25 mouse cellular contexts compared by ENCODE assay signal in genomic region chr14:47218766-47219606, GRCm38 (mm10). TPM values are rescaled to one million over a fixed set of nuclear protein-coding genes. Genes with fewer than 3 reads are reported as not detected.
DNase-seq lines count a peak whose midpoint lies in the region; TF ChIP-seq lines count a peak whose summit lies in the region.
"Had no signal": no experiment of that assay in that cellular context is flagged by ENCODE, and none has a peak within 500 bp of the region (broad histone marks: within the 10 kb centered on the region; RNA-seq: fewer than 3 reads in every experiment).

No protein-coding gene starts in this region.

- no peaks in the 10 kb centered on the region for H3K36me3 ChIP-seq in C2C12 (ENCODE audit: control insufficient read depth, insufficient read depth)
- H3K36me3 ChIP-seq: embryonic facial prominence, embryonic 13.5 days; hindbrain, embryonic 13.5 days; limb, embryonic 13.5 days; midbrain, embryonic 12.5 days had no signal

- no peak overlapping the region for H3ac ChIP-seq in C2C12 (ENCODE audit: control insufficient read depth, insufficient read length, low read depth)

- TF ChIP-seq CTCF in C2C12 (IDR thresholded peaks at IDR 0.05; ENCODE audit: control insufficient read depth, insufficient read depth, insufficient read length), result no peak

- H3K79me2 ChIP-seq in C2C12 (ENCODE audit: control insufficient read depth, insufficient read depth), result no peaks in the 10 kb centered on the region

- H3K27me3 ChIP-seq in C2C12 (ENCODE audit: control insufficient read depth, insufficient read depth, insufficient read length), result no peaks in the 10 kb centered on the region
- H3K27me3 ChIP-seq: embryonic facial prominence, embryonic 13.5 days; hindbrain, embryonic 13.5 days; limb, embryonic 13.5 days; midbrain, embryonic 12.5 days had no signal

- no peaks in the 10 kb centered on the region for H3K79me3 ChIP-seq in C2C12 (ENCODE audit: low read depth)

- peak; percentile 62 for DNase-seq in heart, adult 11 months
- DNase-seq in heart, adult 8-10 months (ENCODE audit: low spot score), result no peak
- peak; percentile 74 for DNase-seq in adrenal gland, adult 2 months
- DNase-seq in adrenal gland, postnatal 36 days, result peak; percentile 25 to 41
- DNase-seq in embryo, embryonic 10 days (ENCODE audit: low spot score), result no peak
- no peak for DNase-seq in ovary, adult 18-20 months (ENCODE audit: low spot score)
- DNase-seq in layer of hippocampus, postnatal 36 days, result no peak
- DNase-seq: cerebellum, adult 9-10 months; forebrain, postnatal 0 days; heart, postnatal 4 days; kidney, adult 9 months; kidney, postnatal 10 days; layer of hippocampus, adult 9-11 months; liver, postnatal 0 days; lung, postnatal 4 days; retina, postnatal 1 day; spleen, adult 18-20 months; thymus, postnatal 14 days had no signal

- H3K4me3 ChIP-seq in C2C12 (ENCODE audit: insufficient read depth, poor library complexity, severe bottlenecking), result no peak overlapping the region
- H3K4me3 ChIP-seq: embryonic facial prominence, embryonic 13.5 days; hindbrain, embryonic 13.5 days; left cerebral cortex, adult 2 months; limb, embryonic 13.5 days; megakaryocyte, embryonic 14.5 days; midbrain, embryonic 12.5 days had no signal

TF ChIP-seq in C2C12, 6 proteins besides CTCF, POLR2A, EP300 and RAD21:
- peak; percentile 57 for TF ChIP-seq USF1 (IDR thresholded peaks at IDR 0.05; ENCODE audit: low read depth)
- TF ChIP-seq CEBPB (IDR thresholded peaks at IDR 0.05; ENCODE audit: low read depth), result no peak

RNA-seq across cellular contexts. Expression of gene Gch1, which starts 29.8 kb away (rescaled TPM):
- 1 to 10 TPM; 5.5 to 6.8 (median 6.4) TPM for total RNA-seq in heart, adult 8-10 months (2022)
- 9.6 TPM for polyA plus RNA-seq in C2C12 (2012; fragmentation: generic; extraction: Trizol)
- total RNA-seq in adrenal gland, adult 2 months (2021), result 10 to 100 TPM; 77.0 to 85.2 TPM
- polyA plus RNA-seq in adrenal gland, adult 2 months (2012; rRNA removed), result 72.9 and 82.2 TPM in 2 replicates
- 10 to 100 TPM; 75.6 to 78.0 TPM for total RNA-seq in adrenal gland, postnatal 36 days (2021)
- 1 to 10 TPM; 1.4 to 1.6 TPM for total RNA-seq in layer of hippocampus, postnatal 36 days (2021)

RNA-seq across cellular contexts. Expression of gene Wdhd1, which starts 57.7 kb away (rescaled TPM):
- 1 to 10 TPM in 1 of 4 experiments, under 1 TPM in 3; 0.57 to 1.1 (median 0.78) TPM for total RNA-seq in heart, adult 8-10 months (2022)
- polyA plus RNA-seq in C2C12 (2012; fragmentation: generic; extraction: Trizol), result 12.4 TPM
- 1 to 10 TPM; 2.0 to 3.0 TPM for total RNA-seq in adrenal gland, adult 2 months (2021)
- 0.13 and 0.28 TPM in 2 replicates for polyA plus RNA-seq in adrenal gland, adult 2 months (2012; rRNA removed)
- total RNA-seq in adrenal gland, postnatal 36 days (2021), result 1 to 10 TPM; 1.9 to 3.0 TPM
- total RNA-seq in layer of hippocampus, postnatal 36 days (2021), result 1 to 10 TPM; 6.6 to 7.6 TPM

RNA-seq across cellular contexts. Expression of gene Socs4, which starts 57.7 kb away (rescaled TPM):
- total RNA-seq in heart, adult 8-10 months (2022), result 10 to 100 TPM; 12.7 to 14.2 (median 13.5) TPM
- 3.0 TPM for polyA plus RNA-seq in C2C12 (2012; fragmentation: generic; extraction: Trizol)
- 10 to 100 TPM; 18.5 to 20.4 TPM for total RNA-seq in adrenal gland, adult 2 months (2021)
- 1.4 and 1.6 TPM in 2 replicates for polyA plus RNA-seq in adrenal gland, adult 2 months (2012; rRNA removed)
- 10 to 100 TPM; 20.8 to 23.1 TPM for total RNA-seq in adrenal gland, postnatal 36 days (2021)
- total RNA-seq in layer of hippocampus, postnatal 36 days (2021), result 10 to 100 TPM; 12.5 to 14.7 TPM

Comparison
In these comparisons a context has a peak if more than half of its experiments do, and no peak if none do; other contexts are left out.
1. DNase-seq: peak in heart, adult 11 months (single experiment), adrenal gland, adult 2 months (single experiment) and adrenal gland, postnatal 36 days (2 of 2); none in heart, adult 8-10 months (single experiment), embryo, embryonic 10 days (single experiment), ovary, adult 18-20 months (single experiment) and layer of hippocampus, postnatal 36 days (0 of 2).
2. RNA of gene Gch1, which starts 29.8 kb away (total RNA-seq): 77.0 to 85.2 TPM in adrenal gland, adult 2 months and 75.6 to 78.0 TPM in adrenal gland, postnatal 36 days; 5.5 to 6.8 TPM in heart, adult 8-10 months and 1.4 to 1.6 TPM in layer of hippocampus, postnatal 36 days; every median in the first group is over 4 times any median in the second.